Mouse (Mus musculus) erythroblast, embryonic 14.5 days (primary cell): ENCODE data around the gene Slc37a2. TPM values are rescaled to one million over a fixed set of nuclear protein-coding genes. Genes with fewer than 3 reads are reported as not detected.

ENCODE experiments used
- H3K27me3 ChIP-seq: 2 replicates; pipeline ENCODE4 v1.6.1; 2012; ENCODE audit warnings: inconsistent platforms; ENCODE audit not compliant: control insufficient read depth
- H3K36me3 ChIP-seq: 2 replicates; pipeline ENCODE4 v1.6.1; 2012; ENCODE audit warnings: mild to moderate bottlenecking, inconsistent platforms; ENCODE audit not compliant: control insufficient read depth
- H3K4me1 ChIP-seq: 2 replicates; pipeline ENCODE4 v1.6.1; 2012; ENCODE audit warnings: inconsistent platforms; ENCODE audit not compliant: control insufficient read depth
- H3K4me3 ChIP-seq: replicated peaks from 2 replicates; pipeline ENCODE3; 2012; ENCODE audit warnings: moderate library complexity, mild to moderate bottlenecking, inconsistent platforms
- H3K9me3 ChIP-seq: 2 replicates; pipeline ENCODE4 v1.6.1; 2012; ENCODE audit warnings: low read length, inconsistent platforms, mixed read lengths; ENCODE audit not compliant: control insufficient read depth
- GATA1 ChIP-seq: IDR thresholded peaks from 2 replicates; pipeline ENCODE4 v1.6.1; 2012; ENCODE audit warnings: low read length, inconsistent platforms, mixed read lengths
- TAL1 ChIP-seq: IDR thresholded peaks from 3 replicates; pipeline ENCODE4 v1.6.1; 2012; ENCODE audit warnings: low read length, inconsistent platforms, mixed read lengths
- polyA plus RNA-seq: library from polyadenylated mRNA; stranded (reverse); fragments of >175 nt; gene quantifications from 2 replicates; pipeline ENCODE4 v1.2.3, GENCODE M21; 2012

Gene Slc37a2
- polyA plus RNA-seq, 1 experiment, result not detected

- Histone ChIP-seq H3K4me1 (no peaks in the 10 kb centered on the region), H3K27me3 (no peaks in the 10 kb centered on the region), H3K4me3 (no peak overlapping the region), H3K9me3 (no peaks in the 10 kb centered on the region), H3K36me3 (no peaks in the 10 kb centered on the region)
- TF ChIP-seq GATA1 (no peak), TAL1 (no peak)
Measured at GRCm38 (mm10) chr9:37247429-37247828, 8.1 kb downstream of the Slc37a2 start.

GRCm38 (mm10) chr9:37245810-37246209 is 9.7 kb downstream of the Slc37a2 start:
- Histone ChIP-seq H3K4me1 (no peaks in the 10 kb centered on the region), H3K27me3 (no peaks in the 10 kb centered on the region), H3K36me3 (no peaks in the 10 kb centered on the region), H3K9me3 (no peaks in the 10 kb centered on the region), H3K4me3 (no peak overlapping the region)
- TF ChIP-seq GATA1 (no peak), TAL1 (no peak)

- Histone ChIP-seq H3K4me1 (no peaks in the 10 kb centered on the region), H3K9me3 (no peaks in the 10 kb centered on the region), H3K4me3 (no peak overlapping the region), H3K27me3 (no peaks in the 10 kb centered on the region), H3K36me3 (no peaks in the 10 kb centered on the region)
- TF ChIP-seq TAL1 (no peak), GATA1 (no peak)
Measured at GRCm38 (mm10) chr9:37245404-37245803, 10.1 kb downstream of the Slc37a2 start.

DNA sequence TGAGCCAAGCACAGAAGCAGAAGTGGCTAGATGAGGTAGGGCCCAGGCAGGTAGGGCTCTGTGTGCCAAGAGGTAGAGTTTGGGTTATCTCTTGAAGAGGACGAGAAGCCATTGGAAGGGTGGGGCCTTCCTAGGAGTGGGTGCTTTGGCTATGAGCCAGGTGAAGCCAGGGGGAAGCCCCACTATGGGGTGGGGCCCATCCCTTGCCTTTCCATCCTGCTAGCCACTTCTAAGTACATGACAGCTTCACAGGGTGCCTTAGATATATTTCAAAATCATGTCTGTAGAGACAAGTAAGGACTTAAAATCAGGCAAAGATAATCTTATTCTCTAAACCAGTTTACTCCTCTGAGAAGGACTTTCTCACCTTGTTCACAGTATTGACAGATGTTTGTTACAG is 10.9 kb downstream of the Slc37a2 start:
- Histone ChIP-seq H3K4me3 (no peak overlapping the region), H3K27me3 (no peaks in the 10 kb centered on the region), H3K36me3 (no peaks in the 10 kb centered on the region), H3K9me3 (no peaks in the 10 kb centered on the region), H3K4me1 (no peaks in the 10 kb centered on the region)
- TF ChIP-seq TAL1 (no peak), GATA1 (no peak)

DNA sequence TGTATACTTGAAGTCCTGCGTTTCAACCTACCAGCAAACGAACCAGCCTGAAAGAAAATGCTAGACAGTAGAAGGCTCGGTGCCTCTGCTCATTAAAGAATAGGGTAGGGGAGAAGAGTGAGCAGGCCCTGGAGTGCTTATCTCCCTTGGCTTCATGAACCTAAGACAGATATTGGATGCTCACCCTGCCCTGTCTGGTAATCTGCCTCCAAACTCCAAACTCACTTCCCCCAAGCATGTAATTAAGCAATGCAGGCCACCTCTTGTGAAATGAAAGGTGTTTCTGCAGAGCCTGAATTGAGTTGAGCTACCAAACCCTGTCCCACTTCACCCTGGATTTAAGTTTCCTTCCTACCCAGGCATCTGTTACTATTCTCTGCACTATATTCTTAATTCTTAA is 12.8 kb downstream of the Slc37a2 start:
- Histone ChIP-seq H3K9me3 (no peaks in the 10 kb centered on the region), H3K36me3 (no peaks in the 10 kb centered on the region), H3K27me3 (no peaks in the 10 kb centered on the region), H3K4me3 (no peak overlapping the region), H3K4me1 (no peaks in the 10 kb centered on the region)
- no peak for TF ChIP-seq GATA1
- TF ChIP-seq TAL1, result no peak

DNA sequence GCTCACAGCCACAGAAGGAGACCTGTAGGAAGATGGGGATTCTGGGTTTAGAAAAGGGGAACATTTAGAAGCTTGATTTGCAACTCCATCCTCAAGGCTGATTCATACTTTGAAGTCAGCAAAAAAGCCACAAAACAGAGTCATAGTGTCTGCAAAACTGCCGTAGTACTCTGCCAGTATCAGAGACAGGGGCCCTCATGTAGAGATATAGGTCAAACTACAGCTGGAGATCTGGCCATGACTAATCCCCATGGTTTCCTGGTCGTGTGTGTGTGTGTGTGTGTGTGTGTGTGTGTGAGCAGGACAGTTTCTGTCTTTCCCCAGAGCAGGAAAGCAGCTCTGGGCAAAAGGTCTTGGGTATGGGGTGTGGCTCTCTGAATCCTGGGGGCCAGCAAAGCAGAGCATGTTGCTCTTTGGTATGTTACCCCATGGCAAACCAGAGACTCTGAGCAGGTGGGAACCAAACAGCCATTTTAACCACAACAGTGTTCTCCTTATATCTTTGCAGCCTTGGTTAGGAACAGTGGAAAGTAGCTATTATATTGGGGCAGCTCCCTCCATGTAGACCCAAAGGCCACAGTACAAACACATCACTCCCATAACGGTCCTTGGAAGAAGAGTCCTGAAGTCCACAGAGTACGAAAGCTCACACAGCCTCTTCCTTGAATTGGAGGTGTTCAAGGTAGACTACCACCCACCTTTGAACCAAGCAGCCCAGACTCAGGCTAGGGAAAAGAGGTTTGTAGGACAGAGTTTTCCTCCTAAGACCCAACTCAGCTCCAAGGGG is 19.4 kb downstream of the Slc37a2 start:
- TF ChIP-seq GATA1, result no peak
- TF ChIP-seq TAL1, result no peak
- H3K4me3 ChIP-seq, result no peak overlapping the region
- H3K27me3 ChIP-seq, result no peaks in the 10 kb centered on the region
- H3K9me3 ChIP-seq, result no peaks in the 10 kb centered on the region
- H3K36me3 ChIP-seq, result no peaks in the 10 kb centered on the region
- H3K4me1 ChIP-seq, result no peaks in the 10 kb centered on the region

- no peak overlapping the region for H3K4me3 ChIP-seq
- no peaks in the 10 kb centered on the region for H3K27me3 ChIP-seq
- H3K9me3 ChIP-seq, result no peaks in the 10 kb centered on the region
- no peak for TF ChIP-seq GATA1
- no peak for TF ChIP-seq TAL1
- peaks cover 2% of the 10 kb centered on the region; the same call in 1 of the 2 replicates for H3K36me3 ChIP-seq
- no peaks in the 10 kb centered on the region for H3K4me1 ChIP-seq
Measured at GRCm38 (mm10) chr9:37232201-37233195, 23.0 kb downstream of the Slc37a2 start.

GRCm38 (mm10) chr9:37230486-37231195 is 24.9 kb downstream of the Slc37a2 start:
- Histone ChIP-seq H3K4me3 (no peak overlapping the region), H3K9me3 (no peaks in the 10 kb centered on the region), H3K4me1 (no peaks in the 10 kb centered on the region), H3K36me3 (peaks cover 2% of the 10 kb centered on the region; the same call in 1 of the 2 replicates), H3K27me3 (no peaks in the 10 kb centered on the region)
- TF ChIP-seq GATA1 (no peak), TAL1 (no peak)

- no peaks in the 10 kb centered on the region for H3K4me1 ChIP-seq
- H3K4me3 ChIP-seq, result no peak overlapping the region
- no peaks in the 10 kb centered on the region for H3K9me3 ChIP-seq
- H3K27me3 ChIP-seq, result no peaks in the 10 kb centered on the region
- no peak for TF ChIP-seq TAL1
- no peak for TF ChIP-seq GATA1
- H3K36me3 ChIP-seq, result peaks cover 2% of the 10 kb centered on the region; the same call in 1 of the 2 replicates
Measured at GRCm38 (mm10) chr9:37229880-37230325, 25.6 kb downstream of the Slc37a2 start.
